Mouse (Mus musculus) CH12.LX (cell line): ENCODE data around the gene Hyou1. TPM values are rescaled to one million over a fixed set of nuclear protein-coding genes. Genes with fewer than 3 reads are reported as not detected.

Experiments
- DNase-seq: peaks from one replicate; pipeline ENCODE4 v3.0.0-alpha.2; 2013; ENCODE audit errors: extremely low read depth
- H3K27ac ChIP-seq: 2 replicates; pipeline ENCODE4 v1.5.1; 2012; ENCODE audit warnings: low read depth, mild to moderate bottlenecking, control low read depth, moderate library complexity; ENCODE audit not compliant: insufficient read depth
- H3K27me3 ChIP-seq: replicated peaks from 2 replicates; pipeline ENCODE3; 2012; ENCODE audit warnings: inconsistent platforms
- H3K36me3 ChIP-seq, 2 experiments: replicated peaks in 1 of 2; 2 replicates each; pipeline versions ENCODE3 to v1.6.1; 2012; ENCODE audit warnings: inconsistent platforms in 1 of 2, low read length in 1 of 2, mild to moderate bottlenecking in 1 of 2, mixed read lengths in 1 of 2, moderate library complexity in 1 of 2; ENCODE audit not compliant: control insufficient read depth in 1 of 2, insufficient read depth in 1 of 2
- H3K4me1 ChIP-seq, 2 experiments: 2 replicates each; pipeline ENCODE4 v1.6.1; 2012; ENCODE audit warnings: inconsistent platforms in 1 of 2, moderate library complexity in 1 of 2; ENCODE audit not compliant: insufficient read depth in 2 of 2, control insufficient read depth in 1 of 2
- H3K4me2 ChIP-seq: 2 replicates; pipeline ENCODE4 v1.6.1; 2012; ENCODE audit warnings: low read depth, mild to moderate bottlenecking, control low read depth; ENCODE audit not compliant: poor library complexity, insufficient read depth, severe bottlenecking
- H3K4me3 ChIP-seq, 3 experiments: fragments of 150-350 bp in 1 of 3; sonication (generic) in 1 of 3; replicated peaks in 1 of 3; 2 replicates each; pipeline versions ENCODE3 to v1.5.1; 2011 to 2012; ENCODE audit warnings: low read depth in 2 of 3, low read length in 2 of 3, mild to moderate bottlenecking in 2 of 3, moderate library complexity in 2 of 3, control low read depth in 1 of 3, improper control_type of control experiment in 1 of 3, inconsistent platforms in 1 of 3, mixed read lengths in 1 of 3; ENCODE audit not compliant: poor library complexity in 1 of 3
- H3K79me2 ChIP-seq: replicated peaks from 2 replicates; pipeline ENCODE4 v1.6.1; 2012; ENCODE audit warnings: mild to moderate bottlenecking, moderate library complexity; ENCODE audit not compliant: control insufficient read depth, poor library complexity, insufficient read depth, severe bottlenecking; ENCODE audit errors: extremely low read depth
- H3K9ac ChIP-seq: 2 replicates; pipeline ENCODE4 v1.6.1; 2012; ENCODE audit warnings: low read depth, mild to moderate bottlenecking, control low read depth, moderate library complexity; ENCODE audit not compliant: insufficient read depth
- H3K9me3 ChIP-seq: replicated peaks from 2 replicates; pipeline ENCODE3; 2012; ENCODE audit warnings: low read length, inconsistent platforms, mixed read lengths
- CHD1 ChIP-seq: IDR thresholded peaks from 2 replicates; pipeline ENCODE4 v1.6.1; 2012; ENCODE audit warnings: low read depth, low read length, improper control_type of control experiment, inconsistent platforms
- CHD2 ChIP-seq: IDR thresholded peaks from 2 replicates; pipeline ENCODE4 v1.6.1; 2011; ENCODE audit warnings: low read length, improper control_type of control experiment
- E2F4 ChIP-seq: IDR thresholded peaks from 2 replicates; pipeline ENCODE4 v1.6.1; 2011; ENCODE audit warnings: low read depth, low read length, improper control_type of control experiment; ENCODE audit not compliant: insufficient replicate concordance
- ELF1 ChIP-seq: IDR thresholded peaks from 2 replicates; pipeline ENCODE4 v1.6.1; 2014; ENCODE audit warnings: low read depth, mild to moderate bottlenecking, inconsistent platforms, low read length, improper control_type of control experiment
- EP300 ChIP-seq: IDR thresholded peaks from 2 replicates; pipeline ENCODE4 v1.6.1; 2011; ENCODE audit warnings: low read length, improper control_type of control experiment
- ETS1 ChIP-seq: conservative IDR thresholded peaks from 2 replicates; pipeline ENCODE4 v1.6.1; 2012; ENCODE audit warnings: low read depth, mild to moderate bottlenecking, inconsistent platforms, low read length, improper control_type of control experiment, moderate library complexity
- GABPA ChIP-seq: IDR thresholded peaks from 2 replicates; pipeline ENCODE4 v1.6.1; 2012; ENCODE audit warnings: low read depth, low read length, improper control_type of control experiment, inconsistent platforms; ENCODE audit not compliant: insufficient replicate concordance
- HCFC1 ChIP-seq: IDR thresholded peaks from 2 replicates; pipeline ENCODE4 v1.6.1; 2012; ENCODE audit warnings: low read depth, mild to moderate bottlenecking, inconsistent platforms, low read length, improper control_type of control experiment
- JUN ChIP-seq: IDR thresholded peaks from 2 replicates; pipeline ENCODE4 v1.6.1; 2011; ENCODE audit warnings: low read depth, mild to moderate bottlenecking, low read length, improper control_type of control experiment, moderate library complexity; ENCODE audit not compliant: insufficient read depth
- JUND ChIP-seq: conservative IDR thresholded peaks from 2 replicates; pipeline ENCODE4 v1.6.1; 2011; ENCODE audit warnings: low read depth, low read length, improper control_type of control experiment
- MAZ ChIP-seq: IDR thresholded peaks from 2 replicates; pipeline ENCODE4 v1.6.1; 2012; ENCODE audit warnings: low read depth, mild to moderate bottlenecking, inconsistent platforms, low read length, improper control_type of control experiment, moderate library complexity
- MYC ChIP-seq: IDR thresholded peaks from 2 replicates; pipeline ENCODE4 v1.6.1; 2011; ENCODE audit warnings: low read depth, mild to moderate bottlenecking, improper control_type of control experiment, low read length
- NELFE ChIP-seq: IDR thresholded peaks from 2 replicates; pipeline ENCODE4 v1.6.1; 2011; ENCODE audit warnings: low read depth, low read length, improper control_type of control experiment
- PAX5 ChIP-seq: IDR thresholded peaks from 2 replicates; pipeline ENCODE4 v1.6.1; 2012; ENCODE audit warnings: low read length, inconsistent platforms, mixed read lengths
- POLR2A ChIP-seq: IDR thresholded peaks from 2 replicates; pipeline ENCODE4 v1.6.1; 2011; ENCODE audit warnings: low read depth, mild to moderate bottlenecking, improper control_type of control experiment, low read length
- RCOR1 ChIP-seq: conservative IDR thresholded peaks from 2 replicates; pipeline ENCODE4 v1.6.1; 2012; ENCODE audit warnings: low read depth, mild to moderate bottlenecking, inconsistent platforms, low read length, improper control_type of control experiment
- SMC3 ChIP-seq: IDR thresholded peaks from 2 replicates; pipeline ENCODE4 v1.6.1; 2011; ENCODE audit warnings: low read depth, low read length, improper control_type of control experiment
- TBP ChIP-seq: conservative IDR thresholded peaks from 2 replicates; pipeline ENCODE4 v1.6.1; 2011; ENCODE audit warnings: low read depth, low read length, improper control_type of control experiment
- UBTF ChIP-seq: IDR thresholded peaks from 2 replicates; pipeline ENCODE4 v1.6.1; 2012; ENCODE audit warnings: low read depth, mild to moderate bottlenecking, inconsistent platforms, low read length, improper control_type of control experiment, moderate library complexity
- ZC3H11A ChIP-seq: IDR thresholded peaks from 2 replicates; pipeline ENCODE4 v1.6.1; 2012; ENCODE audit warnings: low read depth, mild to moderate bottlenecking, inconsistent platforms, low read length, improper control_type of control experiment
- ZKSCAN1 ChIP-seq: IDR thresholded peaks from 2 replicates; pipeline ENCODE4 v1.6.1; 2012; ENCODE audit warnings: low read depth, inconsistent platforms, low read length, improper control_type of control experiment, borderline replicate concordance
- ZNF384 ChIP-seq: IDR thresholded peaks from 2 replicates; pipeline ENCODE4 v1.6.1; 2012; ENCODE audit warnings: low read depth, low read length, improper control_type of control experiment, inconsistent platforms
- dilution Hi-C: fragments of 300-500 bp; cut with MboI; formaldehyde crosslinking; loops from 2 replicates; pipeline ENCODE4 v1.14.3; 2020; ENCODE audit warnings: low sequenced_read_pairs; ENCODE audit not compliant: extremely low pct_unique_long_range_greater_than_20kb, extremely low pct_ligation_motif_present
- in situ Hi-C: fragments of 300-500 bp; cut with MboI; formaldehyde crosslinking; loops from 3 replicates; pipeline ENCODE4 v1.14.3; 2019; ENCODE audit warnings: low sequenced_read_pairs, low pct_ligation_motif_present, low pct_unique_long_range_greater_than_20kb, mixed read lengths
- polyA plus RNA-seq: library from polyadenylated mRNA; unstranded; fragments of >175 nt; gene quantifications from 2 replicates; pipeline ENCODE4 v1.2.1, GENCODE M21; 2012; ENCODE audit warnings: low read depth; ENCODE audit not compliant: insufficient read length
- total RNA-seq, 2 experiments: library from RNA; depleted of rRNA; stranded (reverse); fragments of 300-350 nt in 1 of 2; fragments of >200 nt in 1 of 2; gene quantifications; 2 replicates each; pipeline ENCODE4 v1.2.3; 2012 to 2014

The Hyou1 gene
- total and polyA plus RNA-seq, 3 experiments: 32.6 to 89.9 (median 88.7) TPM

DNA sequence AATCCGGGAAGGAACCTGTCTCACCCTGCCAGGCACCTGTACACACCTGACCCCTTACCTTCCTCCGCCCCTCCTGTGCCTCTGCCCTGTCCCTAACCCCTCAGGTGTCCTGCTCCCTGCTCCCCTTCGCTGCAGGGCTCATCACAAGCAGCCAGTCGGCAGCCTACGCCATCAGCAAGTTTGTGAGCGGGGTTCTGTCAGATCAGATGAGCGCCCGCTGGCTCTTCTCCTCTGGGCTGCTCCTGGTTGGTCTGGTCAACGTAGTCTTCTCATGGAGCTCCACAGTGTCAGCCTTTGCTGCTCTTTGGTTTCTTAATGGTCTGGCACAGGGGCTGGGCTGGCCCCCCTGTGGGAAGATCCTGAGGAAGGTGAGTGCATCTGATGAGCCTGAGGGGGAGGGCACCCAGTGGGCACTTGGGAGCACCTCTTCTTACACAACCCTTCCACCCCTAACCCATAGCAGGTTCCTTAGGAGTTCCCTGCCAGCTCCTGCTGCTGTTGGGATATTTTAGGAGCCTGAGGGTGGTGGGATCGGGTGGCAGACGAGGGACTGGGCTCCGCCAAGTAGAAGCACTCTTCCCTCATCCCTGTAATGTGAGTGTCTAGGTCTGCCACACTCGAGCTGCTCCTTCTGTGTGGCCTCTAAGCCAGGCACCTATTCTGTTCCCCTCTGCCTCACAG is 20.0 kb downstream of the Hyou1 start:
- no peak for DNase-seq

GRCm38 (mm10) chr9:44399795-44400114 is 20.5 kb downstream of the Hyou1 start:
- no peak for TF ChIP-seq UBTF
- no peak for TF ChIP-seq CHD2
- TF ChIP-seq MAZ: no peak
- no peak for TF ChIP-seq TBP
- no peak for TF ChIP-seq ELF1
- TF ChIP-seq NELFE: no peak
- TF ChIP-seq JUN: no peak
- no peak for TF ChIP-seq EP300
- no peak for TF ChIP-seq E2F4
- no peak for TF ChIP-seq ZC3H11A
- no peak for TF ChIP-seq SMC3
- no peak for TF ChIP-seq RCOR1
- TF ChIP-seq HCFC1: no peak
- Histone ChIP-seq H3K27ac (peak overlapping the region; percentile 11; the same call in 1 of the 2 replicates), H3K36me3 (peaks cover 44 to 65% of the 10 kb centered on the region in 2 experiments), H3K4me2 (no peak overlapping the region), H3K4me3 (no peak overlapping the region), H3K4me1 (peaks cover 10 to 77% of the 10 kb centered on the region in 2 experiments), H3K27me3 (no peaks in the 10 kb centered on the region), H3K9me3 (no peaks in the 10 kb centered on the region), H3K9ac (no peak overlapping the region), H3K79me2 (no peaks in the 10 kb centered on the region; the same call in none of the 2 replicates)
- no peak for DNase-seq
- dilution Hi-C loops (no loop called here), in situ Hi-C loops (loop anchor here (5.0 kb wide), 1 partner anchor 57 kb away; the partner anchor contains the start of gene Hmbs)

More for the DNA sequence above, 20.0 kb downstream of the Hyou1 start:
- H3K4me1 ChIP-seq: peaks cover 10 to 79% of the 10 kb centered on the region in 2 experiments
- no peaks in the 10 kb centered on the region for H3K9me3 ChIP-seq
- no peak overlapping the region for H3K4me3 ChIP-seq
- no peak overlapping the region for H3K9ac ChIP-seq
- no peaks in the 10 kb centered on the region for H3K27me3 ChIP-seq
- H3K79me2 ChIP-seq: no peaks in the 10 kb centered on the region; the same call in 1 of the 2 replicates
- TF ChIP-seq ZKSCAN1 (no peak), HCFC1 (no peak), PAX5 (no peak), POLR2A (no peak), ZC3H11A (no peak), CHD1 (no peak), GABPA (no peak), ZNF384 (no peak), MYC (no peak), JUND (no peak), ETS1 (no peak), CHD2 (no peak), MAZ (no peak)
- peaks cover 40 to 60% of the 10 kb centered on the region in 2 experiments for H3K36me3 ChIP-seq
- H3K27ac ChIP-seq: peak overlapping the region; percentile 11; the same call in 1 of the 2 replicates
- no peak overlapping the region for H3K4me2 ChIP-seq
- in situ Hi-C loops (loop anchor here (5.0 kb wide), 1 partner anchor 57 kb away; the partner anchor contains the start of gene Hmbs), dilution Hi-C loops (no loop called here)
